Mouse (Mus musculus) E14TG2a.4 (cell line): ENCODE results near the gene Arid4b.

ENCODE experiments used
- CTCF ChIP-seq: conservative IDR thresholded peaks from 2 replicates; pipeline ENCODE4 v1.5.1; 2014; ENCODE audit warnings: low read length
- NANOG ChIP-seq: IDR thresholded peaks from 2 replicates; pipeline ENCODE4 v1.6.1; 2014; ENCODE audit warnings: borderline replicate concordance, low read length, mixed read lengths
- POU5F1 ChIP-seq: IDR thresholded peaks from 2 replicates; pipeline ENCODE4 v1.6.1; 2014; ENCODE audit warnings: low read length, borderline replicate concordance

DNA sequence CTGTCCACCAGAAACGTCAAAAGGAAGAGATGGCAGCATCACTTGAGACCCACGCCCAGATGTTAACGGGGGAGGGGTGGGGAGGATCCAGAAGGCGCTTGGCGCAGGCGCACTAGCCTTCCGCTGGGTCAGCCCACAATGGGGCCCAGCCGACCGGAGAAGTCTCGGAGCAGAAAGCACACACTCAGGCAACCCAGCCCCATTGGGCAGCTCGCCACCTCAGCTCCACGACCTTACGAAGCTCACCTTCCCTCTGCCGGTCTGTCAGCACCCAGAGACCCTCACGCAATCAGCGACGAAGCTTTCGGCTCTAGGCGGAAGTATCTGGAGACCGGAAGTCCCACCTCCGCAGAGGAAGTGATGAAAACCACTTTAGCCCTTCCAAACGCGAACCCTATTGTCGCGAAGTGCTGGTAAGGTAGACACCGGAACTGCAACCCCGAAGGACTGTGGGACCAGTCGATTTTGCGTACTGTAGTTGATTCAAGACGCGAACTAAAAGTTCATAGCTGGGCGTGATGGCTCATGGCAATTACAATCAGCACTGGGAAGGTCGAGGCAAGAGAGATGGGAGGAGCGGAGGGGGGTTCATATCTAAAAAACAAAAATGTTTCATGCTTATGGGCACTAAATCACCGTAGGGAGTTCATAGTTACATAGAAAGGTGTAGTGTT, 23.6 kb upstream of the Arid4b start, which contains the start of gene Tbce:
- no peak for TF ChIP-seq CTCF
- TF ChIP-seq NANOG: no peak
- TF ChIP-seq POU5F1: no peak
